Mouse (Mus musculus) neutrophil, adult 5-6 weeks (primary cell): ENCODE measurements at regions not wholly inside any gene's neighbourhood (a gene's known extent, or its start where the extent isn't known, plus 50 kb on each side); places are given as distances from the start of the nearest gene placed in this dataset.

ENCODE experiments used
- ATAC-seq: fragments of 151-379, 151-347 bp; 2 replicates; pipeline ENCODE4 v1.8.0; 2017; ENCODE audit warnings: mild to moderate bottlenecking, moderate TSS enrichment; ENCODE audit not compliant: insufficient number of reproducible peaks, poor library complexity, low FRiP score, severe bottlenecking; ENCODE audit errors: extremely low read depth

DNA sequence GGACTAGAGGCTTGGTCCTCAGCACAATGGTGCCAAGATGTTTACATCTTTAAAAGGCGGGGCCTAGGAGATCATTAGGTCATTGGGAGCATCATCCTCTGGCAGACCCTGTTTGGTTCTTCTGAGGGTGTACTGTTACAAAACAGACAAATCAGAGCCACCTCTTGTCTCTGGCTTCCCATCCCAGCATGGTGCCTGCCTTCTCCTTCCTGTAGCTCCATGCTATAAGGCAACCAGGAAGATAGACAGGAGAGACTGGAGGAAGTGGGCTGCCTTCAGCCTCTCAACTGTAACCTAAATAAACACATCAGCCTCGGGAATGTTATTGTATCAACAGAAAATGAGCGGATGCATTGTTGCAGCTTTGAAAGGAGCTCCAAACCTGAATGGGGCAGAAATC lies 529.8 kb upstream of the Gm765 start:
- no peak for ATAC-seq

GRCm38 (mm10) chr6:98869772-98870171 lies 527.2 kb upstream of the Gm765 start:
- ATAC-seq = no peak

DNA sequence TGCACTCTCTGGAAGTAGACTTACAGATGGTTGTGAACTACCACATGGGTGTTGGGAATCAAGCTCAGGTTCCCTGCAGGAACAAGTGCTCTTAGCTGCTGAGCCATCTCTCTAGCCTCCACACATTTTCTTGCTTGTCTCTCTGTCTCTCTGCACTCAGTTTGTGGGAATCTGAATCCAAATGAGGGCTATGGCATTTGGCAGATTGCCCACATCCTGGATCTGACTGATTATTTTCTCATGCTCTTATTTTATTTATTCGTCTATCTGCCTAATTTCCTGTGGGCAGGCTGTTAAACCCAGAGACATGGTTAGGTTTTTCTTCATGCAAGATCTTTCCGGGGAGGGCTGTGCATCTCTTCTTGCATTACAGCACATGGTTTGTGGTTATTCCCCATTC lies 521.8 kb upstream of the Gm765 start:
- no peak for ATAC-seq

DNA sequence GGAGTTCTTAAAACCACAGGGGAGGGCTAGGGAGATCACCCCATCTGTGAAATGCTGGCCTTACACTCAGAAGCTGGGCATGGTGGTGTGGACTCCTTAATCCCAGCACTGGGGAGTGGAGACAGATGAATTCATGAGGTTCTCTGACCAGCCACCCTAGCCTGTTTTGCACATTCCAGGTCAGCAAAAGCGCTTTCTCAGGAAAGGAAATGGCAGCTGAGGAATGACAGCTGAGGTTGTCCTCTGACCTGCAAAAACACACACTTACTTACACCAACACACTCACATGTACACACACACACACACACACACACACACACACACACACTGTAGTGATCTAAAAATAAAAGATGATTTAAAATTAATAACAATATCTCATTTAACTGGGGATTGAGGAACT lies 513.4 kb upstream of the Gm765 start:
- no peak for ATAC-seq

DNA sequence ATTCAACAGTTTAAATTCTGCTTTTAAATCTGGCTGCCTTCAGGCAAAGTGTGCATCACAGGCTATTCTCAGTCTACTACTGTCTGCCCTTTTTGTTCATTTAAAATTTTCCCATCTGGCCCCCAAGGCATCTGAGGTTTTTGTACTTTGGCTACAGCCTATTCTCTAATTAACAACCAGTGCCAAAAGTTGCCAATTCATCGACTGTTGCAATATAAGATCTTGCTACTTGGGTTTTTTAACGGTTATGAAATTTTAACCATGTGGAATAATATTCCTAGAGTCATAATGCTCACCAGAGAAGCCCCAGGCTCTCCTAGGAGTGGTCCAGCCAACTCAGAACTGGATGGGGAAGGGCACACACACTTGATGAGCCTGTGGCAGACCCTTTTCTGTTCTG lies 508.4 kb upstream of the Gm765 start:
- no peak for ATAC-seq

DNA sequence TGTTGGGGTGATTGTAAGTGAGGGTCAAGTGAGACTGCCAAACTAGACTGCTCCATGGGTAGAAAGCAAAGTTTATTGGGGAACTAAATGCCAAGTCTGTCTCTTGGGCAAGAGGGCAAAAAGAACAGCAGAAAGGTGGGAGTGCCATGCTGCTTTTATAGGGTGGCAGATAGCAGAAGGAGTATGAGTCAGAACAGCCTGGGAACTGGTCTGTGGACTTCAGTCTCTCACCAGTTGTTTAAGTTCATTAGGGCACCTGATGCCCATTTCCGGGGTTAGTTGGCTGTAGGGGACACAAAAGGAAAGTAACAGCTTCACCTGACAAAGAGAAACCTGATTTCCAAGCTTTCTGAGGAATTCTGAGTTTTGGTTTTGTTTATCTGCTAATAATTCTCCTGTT lies 506.3 kb upstream of the Gm765 start:
- no peak for ATAC-seq

GRCm38 (mm10) chr6:98846001-98846695 lies 503.6 kb upstream of the Gm765 start:
- peak; percentile 23; the same call in 1 of the 2 replicates for ATAC-seq

DNA sequence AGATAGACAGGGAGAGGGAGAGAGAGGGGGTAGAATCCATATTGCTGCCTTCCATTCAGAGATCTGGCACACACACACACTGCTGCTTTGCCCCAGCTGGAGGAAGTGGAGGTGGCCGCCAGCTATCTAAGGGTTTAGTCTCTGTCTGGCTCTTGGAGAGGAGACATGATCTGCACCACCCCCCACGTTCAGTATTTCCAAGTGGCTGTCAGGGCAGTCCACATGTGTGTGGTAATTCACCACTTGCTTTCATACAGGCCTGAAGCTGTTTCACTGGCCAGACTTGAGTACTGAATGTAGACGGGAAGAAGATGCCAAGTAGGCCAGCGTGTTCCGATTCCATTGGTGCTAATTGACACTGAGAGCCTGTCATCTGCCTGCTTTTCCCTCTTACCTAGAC lies 501.0 kb upstream of the Gm765 start:
- ATAC-seq = no peak

GRCm38 (mm10) chr6:98842924-98843323 lies 500.4 kb upstream of the Gm765 start:
- peak; percentile 48; the same call in 1 of the 2 replicates for ATAC-seq

DNA sequence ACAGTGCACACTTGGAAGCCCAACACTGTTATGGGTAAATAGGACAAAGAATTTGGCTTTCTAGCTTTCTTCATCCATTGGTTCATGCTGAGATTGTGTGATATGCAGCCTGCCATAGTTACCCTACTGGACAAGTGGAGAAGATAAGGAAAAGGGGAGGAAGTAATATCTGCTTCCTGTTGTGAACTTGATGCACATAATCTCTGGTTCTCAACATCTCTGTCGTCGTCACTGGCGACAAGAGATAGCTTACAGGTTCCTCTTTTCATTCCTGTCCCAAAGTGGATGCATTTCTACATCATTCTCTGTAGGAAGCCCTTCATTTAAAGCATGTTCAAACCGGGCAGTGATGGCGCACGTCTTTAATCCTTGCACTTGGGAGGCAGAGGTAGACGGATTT lies 491.4 kb upstream of the Gm765 start:
- no peak for ATAC-seq

- no peak for ATAC-seq
Measured at GRCm38 (mm10) chr6:98830191-98830590, 487.6 kb upstream of the Gm765 start.

DNA sequence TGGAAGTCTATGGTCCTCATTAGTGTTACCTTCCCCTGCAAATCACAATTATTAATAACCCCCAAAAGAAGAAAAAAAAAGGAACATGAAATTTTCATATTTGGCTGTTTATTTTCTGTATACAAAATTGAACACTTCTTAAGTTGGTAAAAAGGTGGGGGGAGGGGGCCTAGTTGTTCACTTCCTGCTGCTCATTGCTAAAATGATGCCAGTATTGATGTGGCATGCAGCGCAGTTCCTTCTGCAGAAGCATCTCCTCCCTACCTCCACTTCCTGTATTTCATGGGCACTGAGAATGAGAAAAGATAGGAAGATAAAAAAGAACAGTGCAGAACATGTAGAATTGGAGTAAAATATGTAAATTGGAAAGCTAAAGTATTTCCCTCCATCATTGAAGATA lies 465.5 kb upstream of the Gm765 start:
- ATAC-seq = no peak

DNA sequence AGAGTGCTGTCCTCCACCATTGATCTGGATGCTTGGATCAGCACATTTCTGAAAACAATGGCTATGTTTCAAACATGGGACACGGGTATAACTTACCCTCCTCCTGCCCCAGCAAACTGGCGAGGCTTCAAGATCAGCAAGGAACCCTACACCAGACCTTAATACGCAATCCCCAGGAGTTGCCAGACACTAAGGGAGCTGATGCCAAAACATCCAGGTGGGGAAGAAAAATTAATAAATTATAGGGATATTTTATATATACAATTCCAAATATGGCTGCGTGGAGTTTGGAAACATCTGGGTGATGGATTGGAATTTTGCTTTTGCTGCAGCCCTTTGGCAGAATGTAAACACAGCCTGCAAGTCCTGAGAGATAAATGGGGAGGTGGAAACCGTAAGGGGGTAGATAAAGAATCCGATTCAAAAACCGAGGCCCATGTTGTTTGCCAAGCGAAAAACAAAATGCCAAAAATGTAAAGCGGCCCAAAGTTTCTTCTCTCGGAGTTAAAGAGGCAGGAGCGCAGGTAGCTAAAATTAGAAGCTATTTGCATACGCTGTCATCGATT lies 460.9 kb upstream of the Gm765 start:
- ATAC-seq = no peak

DNA sequence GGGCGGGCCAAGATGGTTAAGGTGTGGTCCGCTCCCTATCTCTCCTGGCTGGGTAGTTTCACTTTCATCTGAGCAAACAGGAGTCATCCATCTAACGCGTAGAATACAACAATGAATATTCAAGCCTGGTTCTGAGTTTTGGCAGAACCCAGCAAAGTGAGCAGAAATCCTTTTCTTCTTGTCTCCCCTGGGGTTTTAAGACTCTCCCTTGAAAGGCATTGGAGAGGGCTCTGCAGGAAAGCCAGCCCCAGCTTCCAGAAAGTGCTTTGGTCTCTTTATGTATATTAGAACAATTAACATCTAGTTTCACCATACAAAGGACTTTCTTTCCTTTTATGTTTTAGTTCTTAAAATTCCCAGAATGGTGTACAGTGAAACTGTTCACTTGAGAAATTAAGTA lies 458.5 kb upstream of the Gm765 start:
- ATAC-seq = no peak

- no peak for ATAC-seq
Measured at GRCm38 (mm10) chr6:98800040-98800439, 457.5 kb upstream of the Gm765 start.

GRCm38 (mm10) chr6:98797778-98798177 lies 455.2 kb upstream of the Gm765 start:
- no peak for ATAC-seq

- no peak for ATAC-seq
Measured at GRCm38 (mm10) chr6:98797373-98797772, 454.8 kb upstream of the Gm765 start.

DNA sequence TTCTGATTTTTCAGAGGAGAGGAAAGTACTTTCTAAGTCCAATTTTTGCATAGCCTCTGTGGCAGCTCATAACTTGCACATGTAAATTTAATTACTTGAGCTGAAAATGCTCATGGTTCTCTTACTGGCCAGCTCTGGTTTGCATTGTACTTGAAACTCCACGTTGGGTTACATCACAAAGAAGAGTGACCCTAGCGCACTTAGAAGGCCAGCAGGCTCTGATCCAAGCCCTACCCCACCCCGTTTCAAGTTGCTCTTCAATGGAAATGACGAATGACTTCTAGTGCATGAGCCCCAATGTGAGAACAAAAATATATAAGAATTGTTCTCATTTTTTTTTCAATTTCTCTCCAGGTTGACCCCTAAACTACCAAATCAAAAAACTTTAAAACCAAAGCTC lies 454.1 kb upstream of the Gm765 start:
- ATAC-seq = no peak

DNA sequence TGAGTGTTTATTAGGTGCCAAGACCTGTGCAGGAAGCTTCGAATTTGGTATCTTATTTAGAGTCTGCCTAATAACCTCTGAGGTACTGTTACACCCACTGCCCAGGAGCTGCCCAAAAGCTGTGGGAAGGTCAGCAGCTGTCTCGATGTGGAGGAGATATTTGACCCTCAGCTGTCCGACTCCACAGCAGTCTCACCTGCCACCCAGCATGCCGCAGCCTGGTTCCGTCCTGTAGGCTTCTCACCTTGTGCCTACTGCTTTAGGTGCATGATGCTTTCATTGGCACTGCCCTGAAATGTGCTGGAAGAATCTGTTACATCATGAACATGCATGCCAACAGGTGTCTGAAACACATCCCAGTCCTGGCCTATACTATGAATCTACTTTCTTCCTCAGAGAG lies 444.9 kb upstream of the Gm765 start:
- ATAC-seq = no peak

- no peak for ATAC-seq
Measured at GRCm38 (mm10) chr6:98782074-98782473, 439.5 kb upstream of the Gm765 start.

DNA sequence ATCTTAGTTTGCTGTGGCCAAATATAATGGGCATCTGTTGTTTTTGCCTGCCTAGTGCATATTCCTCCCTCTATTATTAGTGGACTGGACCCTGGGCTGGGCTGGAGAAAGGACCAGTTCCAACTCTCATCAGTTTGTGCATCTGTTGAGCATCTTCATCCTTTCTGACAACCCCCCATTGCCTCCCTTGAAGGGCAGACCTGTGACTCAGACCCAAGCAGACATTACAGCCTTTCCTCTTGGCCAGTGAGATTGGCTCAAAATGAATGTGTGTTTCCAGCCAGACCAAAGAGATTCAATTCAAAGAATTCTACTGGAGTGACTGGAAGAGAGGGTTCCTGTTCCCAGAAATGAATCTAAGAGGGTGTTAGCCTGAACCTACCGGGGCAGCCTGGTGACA lies 433.2 kb upstream of the Gm765 start:
- ATAC-seq = no peak
